Mouse (Mus musculus) midbrain, postnatal 0 days (tissue): ENCODE data around the gene Apmap. TPM values are rescaled to one million over a fixed set of nuclear protein-coding genes. Genes with fewer than 3 reads are reported as not detected.

Source experiments
- ATAC-seq: fragments of 200-750 bp; cut with Nextera tagmentation; 2 replicates; pipeline ENCODE4 v1.8.0; 2017; ENCODE audit warnings: moderate number of reproducible peaks, mild to moderate bottlenecking, moderate TSS enrichment, moderate library complexity; ENCODE audit not compliant: low FRiP score
- DNase-seq: peaks from one replicate; pipeline ENCODE4 v3.0.0-alpha.2; 2015; ENCODE audit warnings: low spot score
- H3K27ac ChIP-seq: fragments of 300-500 bp; sonication (generic); 2 replicates; pipeline ENCODE4 v1.5.1; 2014; ENCODE audit warnings: low read depth, mild to moderate bottlenecking, low read length, mixed read lengths
- H3K27me3 ChIP-seq: fragments of 300-500 bp; sonication (generic); 2 replicates; pipeline ENCODE4 v1.6.1; 2014; ENCODE audit warnings: low read length, control low read depth, mixed read lengths; ENCODE audit not compliant: insufficient read depth
- H3K36me3 ChIP-seq: fragments of 300-500 bp; sonication (generic); 2 replicates; pipeline ENCODE4 v1.6.1; 2014; ENCODE audit warnings: low read length, control low read depth, mixed read lengths; ENCODE audit not compliant: insufficient read depth
- H3K4me1 ChIP-seq: fragments of 300-500 bp; sonication (generic); 2 replicates; pipeline ENCODE4 v1.6.1; 2014; ENCODE audit warnings: mild to moderate bottlenecking, control low read depth, antibody characterized with exemption, low read length, mixed read lengths; ENCODE audit not compliant: insufficient read depth
- H3K4me2 ChIP-seq: fragments of 300-500 bp; sonication (generic); 2 replicates; pipeline ENCODE4 v1.6.1; 2014; ENCODE audit warnings: low read depth, mild to moderate bottlenecking, low read length, mixed read lengths; ENCODE audit not compliant: poor library complexity, severe bottlenecking
- H3K4me3 ChIP-seq: fragments of 300-500 bp; sonication (generic); 2 replicates; pipeline ENCODE4 v1.5.1; 2014; ENCODE audit warnings: low read depth, mild to moderate bottlenecking, low read length, moderate library complexity
- H3K9ac ChIP-seq: fragments of 300-500 bp; sonication (generic); replicated peaks from 2 replicates; pipeline ENCODE4 v1.6.1; 2014; ENCODE audit warnings: mild to moderate bottlenecking, low read length, moderate library complexity, mixed read lengths; ENCODE audit not compliant: poor library complexity, severe bottlenecking
- H3K9me3 ChIP-seq: fragments of 300-500 bp; sonication (generic); 2 replicates; pipeline ENCODE4 v1.6.1; 2016; ENCODE audit warnings: low read length, control low read depth
- CTCF ChIP-seq: IDR thresholded peaks from 2 replicates; pipeline ENCODE4 v1.5.1; 2016; ENCODE audit warnings: antibody characterized with exemption, mild to moderate bottlenecking
- WGBS: fragments of 180-500 bp; shearing (Covaris S2); extraction: QIAGEN DNeasy Blood & Tissue Kit; methylation state at CpG from one replicate; pipeline ENCODE4 v1.1.7; 2014; 5-methylcytosine and 5-hydroxymethylcytosine counted together
- polyA plus RNA-seq: library from polyadenylated mRNA; unstranded; fragments of >200 nt; fragmentation: Nextera tagmentation; extraction: Ambion mirVana; gene quantifications from 2 replicates; pipeline ENCODE4 v1.2.1, GENCODE M21; 2015
- total RNA-seq: library from RNA; depleted of rRNA; stranded (reverse); fragments of >200 nt; gene quantifications from 2 replicates; pipeline ENCODE4 v1.2.3, GENCODE M21; 2014

The Apmap gene
- total and polyA plus RNA-seq, 2 experiments from 2014 or later = 33.1 to 50.3 TPM

GRCm38 (mm10) chr2:150629255-150629654 is 20.9 kb upstream of the Apmap start:
- no peak overlapping the region for H3K4me2 ChIP-seq
- ATAC-seq (no peak), DNase-seq (no peak)
- H3K4me3 ChIP-seq = no peak overlapping the region
- no peak overlapping the region for H3K27ac ChIP-seq
- TF ChIP-seq CTCF = no peak
- H3K9ac ChIP-seq = no peak overlapping the region
- H3K9me3 ChIP-seq = no peaks in the 10 kb centered on the region
- H3K36me3 ChIP-seq = peaks cover 19% of the 10 kb centered on the region
- no peaks in the 10 kb centered on the region for H3K27me3 ChIP-seq
- 89% methylated on average over 4 of the region's 4 CpGs for WGBS
- H3K4me1 ChIP-seq = no peaks in the 10 kb centered on the region

DNA sequence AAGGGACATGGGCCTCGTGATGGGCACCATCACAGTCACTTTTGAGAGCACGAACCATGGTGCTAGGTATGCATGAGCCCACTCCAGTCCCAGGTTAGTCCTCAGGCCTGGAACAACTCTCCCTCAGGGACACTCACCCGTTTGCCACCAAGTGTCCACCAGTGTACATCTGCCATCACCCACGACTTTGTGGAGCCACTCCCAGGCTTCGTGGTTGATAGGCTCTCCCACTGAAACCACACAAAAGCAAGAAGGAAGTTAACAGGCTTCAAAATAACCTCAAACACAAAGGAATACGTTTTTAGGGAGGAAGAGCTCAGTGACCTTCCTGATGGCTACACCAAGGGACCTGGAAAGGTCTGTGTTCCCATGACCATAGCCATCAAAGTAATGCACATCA is 18.8 kb upstream of the Apmap start:
- ATAC-seq = no peak
- Histone ChIP-seq H3K4me3 (no peak overlapping the region), H3K9me3 (no peaks in the 10 kb centered on the region), H3K36me3 (peaks cover 21% of the 10 kb centered on the region), H3K27me3 (no peaks in the 10 kb centered on the region), H3K4me1 (no peaks in the 10 kb centered on the region), H3K4me2 (no peak overlapping the region), H3K9ac (no peak overlapping the region), H3K27ac (no peak overlapping the region)
- TF ChIP-seq CTCF = no peak
- no peak for DNase-seq
- WGBS = 73% methylated on average over 6 of the region's 6 CpGs

DNA sequence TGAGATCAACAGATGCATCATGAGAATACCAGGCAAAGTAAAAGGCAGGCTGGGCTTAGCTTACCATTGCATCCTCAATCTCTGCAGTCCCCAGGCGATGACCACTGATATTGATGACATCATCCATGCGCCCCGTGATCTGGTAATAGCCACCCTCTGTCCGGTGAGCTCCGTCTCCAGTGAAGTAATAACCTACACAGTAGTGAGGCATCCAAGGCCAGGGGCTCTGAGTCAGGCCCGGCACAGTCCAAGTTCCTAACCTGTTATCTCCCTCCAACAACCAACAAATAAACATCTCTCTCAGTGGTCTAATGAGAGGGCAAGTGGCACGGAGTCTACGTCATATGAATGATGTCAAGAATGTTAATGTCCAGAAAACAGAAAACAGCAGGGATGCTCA is 16.6 kb upstream of the Apmap start:
- no peak overlapping the region for H3K4me3 ChIP-seq
- no peak for TF ChIP-seq CTCF
- H3K9ac ChIP-seq = no peak overlapping the region
- no peak overlapping the region for H3K4me2 ChIP-seq
- no peaks in the 10 kb centered on the region for H3K27me3 ChIP-seq
- WGBS = 89% methylated on average over 8 of the region's 8 CpGs
- ATAC-seq (no peak), DNase-seq (no peak)
- no peaks in the 10 kb centered on the region for H3K4me1 ChIP-seq
- H3K27ac ChIP-seq = no peak overlapping the region
- peaks cover 21% of the 10 kb centered on the region for H3K36me3 ChIP-seq
- no peaks in the 10 kb centered on the region for H3K9me3 ChIP-seq

DNA sequence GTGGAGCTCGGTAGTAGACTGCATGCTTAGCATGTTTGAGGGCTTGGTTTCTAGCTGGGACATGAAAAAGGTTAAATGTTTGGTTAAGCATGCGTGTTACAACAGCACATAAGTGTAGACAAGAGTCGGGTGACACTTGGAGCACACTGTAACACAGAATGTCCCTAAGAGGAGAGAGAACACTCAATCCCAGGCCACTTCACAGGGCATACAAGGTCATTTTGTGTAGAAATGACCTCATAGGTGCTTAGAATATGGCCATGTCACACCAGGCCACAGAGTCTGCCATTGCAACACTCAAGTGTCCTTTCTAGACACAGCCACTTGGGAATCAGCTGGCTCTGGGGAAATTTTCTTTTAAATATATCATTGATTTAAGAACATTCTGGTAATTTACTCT is 15.6 kb upstream of the Apmap start:
- Histone ChIP-seq H3K36me3 (peaks cover 22% of the 10 kb centered on the region), H3K27me3 (no peaks in the 10 kb centered on the region), H3K4me3 (no peak overlapping the region), H3K4me1 (no peaks in the 10 kb centered on the region), H3K27ac (no peak overlapping the region), H3K4me2 (no peak overlapping the region), H3K9me3 (no peaks in the 10 kb centered on the region), H3K9ac (no peak overlapping the region)
- TF ChIP-seq CTCF = no peak
- DNase-seq (no peak), ATAC-seq (no peak)
- 88% methylated on average over 3 of the region's 3 CpGs for WGBS

DNA sequence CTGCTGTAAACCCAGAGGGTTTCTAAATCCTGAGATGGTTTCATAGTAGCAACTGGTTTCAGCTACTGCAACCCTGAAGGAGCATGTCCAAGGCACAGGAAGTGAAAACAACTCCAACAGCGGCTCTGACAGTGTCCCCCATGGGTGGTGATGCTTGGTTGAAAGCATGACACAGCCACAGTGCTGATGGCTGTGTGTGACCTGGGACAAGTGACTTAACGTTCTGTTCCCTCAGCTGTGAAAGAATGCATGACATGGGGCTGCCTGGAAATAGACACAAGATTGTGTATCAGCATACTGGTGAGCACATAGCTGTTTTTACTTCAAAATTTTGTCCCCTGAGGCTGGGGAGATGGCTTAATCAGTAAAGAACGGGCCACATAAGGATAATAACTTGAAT is 13.3 kb upstream of the Apmap start:
- Histone ChIP-seq H3K9me3 (no peaks in the 10 kb centered on the region), H3K4me3 (no peak overlapping the region), H3K9ac (no peak overlapping the region), H3K36me3 (peaks cover 12% of the 10 kb centered on the region; the same call in 1 of the 2 replicates), H3K4me1 (no peaks in the 10 kb centered on the region), H3K27ac (no peak overlapping the region), H3K27me3 (no peaks in the 10 kb centered on the region), H3K4me2 (no peak overlapping the region)
- TF ChIP-seq CTCF = no peak
- DNase-seq = no peak
- no peak for ATAC-seq
- 69% methylated on average over 3 of the region's 3 CpGs for WGBS

GRCm38 (mm10) chr2:150610097-150610496 is 1.7 kb upstream of the Apmap start:
- Histone ChIP-seq H3K4me2 (no peak overlapping the region), H3K36me3 (no peaks in the 10 kb centered on the region), H3K9ac (no peak overlapping the region), H3K4me1 (peaks cover 5% of the 10 kb centered on the region), H3K9me3 (no peaks in the 10 kb centered on the region), H3K27me3 (no peaks in the 10 kb centered on the region), H3K27ac (no peak overlapping the region), H3K4me3 (no peak overlapping the region)
- TF ChIP-seq CTCF = no peak
- DNase-seq (no peak), ATAC-seq (no peak)
- WGBS = 78% methylated on average over 3 of the region's 3 CpGs
